23 mouse cellular contexts compared by ENCODE assay signal in genomic region chr3:32691841-32692240, GRCm38 (mm10).
"Had no signal": no experiment of that assay in that cellular context is flagged by ENCODE, and none has a peak within 500 bp of the region (broad histone marks: within the 10 kb centered on the region; RNA-seq: fewer than 3 reads in every experiment).

No protein-coding gene starts in this region.

- H3K9me3 ChIP-seq: heart, embryonic 13.5 days; heart, embryonic 15.5 days; hindbrain, embryonic 13.5 days; hindbrain, embryonic 15.5 days; limb, embryonic 13.5 days; limb, embryonic 15.5 days; liver, embryonic 12.5 days had no signal

- ATAC-seq: hindbrain, postnatal 0 days; intestine, embryonic 16.5 days; liver, embryonic 12.5 days had no signal

- H3K4me2 ChIP-seq: heart, embryonic 11.5 days; heart, embryonic 13.5 days; heart, embryonic 15.5 days; hindbrain, embryonic 13.5 days; hindbrain, embryonic 15.5 days; limb, embryonic 13.5 days; limb, embryonic 15.5 days had no signal

- H3K9ac ChIP-seq: heart, embryonic 13.5 days; heart, embryonic 15.5 days; hindbrain, embryonic 13.5 days; hindbrain, embryonic 15.5 days; limb, embryonic 13.5 days; limb, embryonic 15.5 days; liver, embryonic 12.5 days had no signal

- H3K4me3 ChIP-seq: heart, embryonic 13.5 days; heart, embryonic 15.5 days; hindbrain, embryonic 13.5 days; hindbrain, embryonic 15.5 days; limb, embryonic 13.5 days; limb, embryonic 15.5 days; liver, embryonic 12.5 days had no signal

- H3K27me3 ChIP-seq: heart, embryonic 13.5 days; heart, embryonic 15.5 days; hindbrain, embryonic 13.5 days; hindbrain, embryonic 15.5 days; limb, embryonic 13.5 days; limb, embryonic 15.5 days; liver, embryonic 12.5 days had no signal

- H3K36me3 ChIP-seq: heart, embryonic 13.5 days; heart, embryonic 15.5 days; hindbrain, embryonic 13.5 days; hindbrain, embryonic 15.5 days; limb, embryonic 13.5 days; limb, embryonic 15.5 days; liver, embryonic 12.5 days had no signal

- DNase-seq: gastrocnemius, postnatal 14 days; gastrocnemius, postnatal 36 days; heart, adult 18-20 months; heart, postnatal 14 days; heart, postnatal 36 days; kidney, adult 11 months; kidney, adult 2 months; kidney, adult 9 months; kidney, postnatal 14 days; kidney, postnatal 36 days; layer of hippocampus, adult 9-11 months; layer of hippocampus, postnatal 36 days; left cerebral cortex, postnatal 4 days had no signal

- H3K27ac ChIP-seq: heart, embryonic 13.5 days; heart, embryonic 15.5 days; hindbrain, embryonic 13.5 days; hindbrain, embryonic 15.5 days; hindbrain, postnatal 0 days; limb, embryonic 13.5 days; limb, embryonic 15.5 days; liver, embryonic 12.5 days had no signal

- H3K4me1 ChIP-seq: hindbrain, embryonic 13.5 days; hindbrain, embryonic 15.5 days; limb, embryonic 13.5 days; limb, embryonic 15.5 days had no signal
